Mouse (Mus musculus): ENCODE measurements at regions not wholly inside any gene's neighbourhood (a gene's known extent, or its start where the extent isn't known, plus 50 kb on each side); places are given as distances from the start of the nearest gene placed in this dataset.

DNA sequence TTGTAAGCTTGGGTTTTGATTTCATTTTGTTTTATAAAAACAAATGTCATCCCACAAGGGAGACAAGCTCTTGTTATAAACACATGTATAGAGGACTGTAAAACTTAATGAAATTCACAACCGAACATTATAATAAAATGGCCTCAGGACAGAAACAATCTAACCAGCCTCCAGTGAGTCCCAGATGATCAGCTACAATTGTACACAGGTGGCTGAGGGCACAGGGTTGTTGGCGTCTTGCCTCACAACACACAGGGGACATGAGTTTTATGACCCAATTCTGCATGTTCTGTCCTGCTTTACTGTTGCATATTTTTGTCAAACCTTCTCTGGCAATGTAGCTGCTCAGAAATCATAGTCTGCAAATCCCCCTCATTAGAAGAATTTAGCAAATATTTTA lies 136.0 kb upstream of the Pdzrn3 start:
- 66% methylated on average over 2 of the region's 2 CpGs for WGBS
- H3K4me3 ChIP-seq = no peak overlapping the region
- H3K9ac ChIP-seq = no peak overlapping the region
- H3K27ac ChIP-seq = no peak overlapping the region
- ATAC-seq (replicated peaks) = no peak
- no peaks in the 10 kb centered on the region for H3K36me3 ChIP-seq (replicated peaks)
- no peaks in the 10 kb centered on the region for H3K27me3 ChIP-seq (replicated peaks)
- H3K4me2 ChIP-seq = no peak overlapping the region
- H3K9me3 ChIP-seq = no peaks in the 10 kb centered on the region
- no peaks in the 10 kb centered on the region for H3K4me1 ChIP-seq

DNA sequence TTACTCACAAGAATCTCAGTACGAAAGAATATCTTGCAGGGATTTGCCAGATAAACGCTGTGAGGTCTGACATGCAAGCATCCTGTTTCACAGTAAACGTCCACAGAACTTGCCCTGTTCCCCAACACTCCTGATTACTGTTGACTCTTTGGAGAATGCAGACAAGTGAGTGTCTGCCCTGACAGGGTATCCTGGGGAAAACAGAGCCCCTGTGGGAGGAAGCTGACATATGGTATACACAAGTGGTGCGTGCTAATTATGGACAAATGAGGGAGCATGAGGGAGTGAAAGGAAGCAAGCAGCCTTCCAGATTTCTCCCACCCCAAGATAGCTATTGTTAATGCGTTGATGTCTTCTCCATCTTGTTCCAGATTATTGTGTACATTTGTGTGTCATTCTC lies 124.5 kb upstream of the Pdzrn3 start:
- Histone ChIP-seq H3K27me3 (replicated peaks) (no peaks in the 10 kb centered on the region), H3K9me3 (no peaks in the 10 kb centered on the region), H3K36me3 (replicated peaks) (no peaks in the 10 kb centered on the region), H3K4me1 (no peaks in the 10 kb centered on the region), H3K27ac (no peak overlapping the region), H3K9ac (no peak overlapping the region), H3K4me2 (no peak overlapping the region), H3K4me3 (no peak overlapping the region)
- WGBS = 56% methylated on average over 5 of the region's 5 CpGs
- ATAC-seq (replicated peaks) = no peak

DNA sequence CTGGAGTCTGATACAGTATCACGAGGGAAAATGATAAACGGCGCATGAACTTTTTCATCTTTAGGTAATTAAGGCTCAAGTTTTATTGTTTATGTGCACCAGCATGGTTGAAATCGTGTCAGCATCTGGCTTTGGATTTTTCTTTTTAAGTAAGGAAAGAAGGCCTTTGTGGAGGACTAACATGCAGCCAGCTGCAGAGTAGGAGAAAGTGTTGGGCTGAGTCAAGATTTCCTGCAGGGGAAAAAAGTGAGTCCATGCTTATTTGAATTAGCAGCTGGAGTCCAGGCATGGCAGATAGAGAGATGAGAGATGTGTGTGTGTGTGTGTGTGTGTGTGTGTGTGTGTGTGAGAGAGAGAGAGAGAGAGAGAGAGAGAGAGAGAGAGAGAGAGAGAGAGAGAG lies 124.0 kb upstream of the Pdzrn3 start:
- H3K36me3 ChIP-seq (replicated peaks) = no peaks in the 10 kb centered on the region
- no peaks in the 10 kb centered on the region for H3K27me3 ChIP-seq (replicated peaks)
- no peaks in the 10 kb centered on the region for H3K4me1 ChIP-seq
- H3K4me3 ChIP-seq = no peak overlapping the region
- H3K4me2 ChIP-seq = no peak overlapping the region
- ATAC-seq (replicated peaks) = no peak
- WGBS = 83% methylated on average over 4 of the region's 4 CpGs
- H3K27ac ChIP-seq = no peak overlapping the region
- no peaks in the 10 kb centered on the region for H3K9me3 ChIP-seq
- H3K9ac ChIP-seq = no peak overlapping the region

- H3K9me3 ChIP-seq = no peaks in the 10 kb centered on the region
- H3K9ac ChIP-seq = no peak overlapping the region
- no peak overlapping the region for H3K4me3 ChIP-seq
- H3K36me3 ChIP-seq (replicated peaks) = no peaks in the 10 kb centered on the region
- H3K27me3 ChIP-seq (replicated peaks) = no peaks in the 10 kb centered on the region
- no peaks in the 10 kb centered on the region for H3K4me1 ChIP-seq
- no peak overlapping the region for H3K4me2 ChIP-seq
- no peak overlapping the region for H3K27ac ChIP-seq
- no peak for ATAC-seq (replicated peaks)
Observed at GRCm38 (mm10) chr6:101500202-101500601, 122.5 kb upstream of the Pdzrn3 start.

DNA sequence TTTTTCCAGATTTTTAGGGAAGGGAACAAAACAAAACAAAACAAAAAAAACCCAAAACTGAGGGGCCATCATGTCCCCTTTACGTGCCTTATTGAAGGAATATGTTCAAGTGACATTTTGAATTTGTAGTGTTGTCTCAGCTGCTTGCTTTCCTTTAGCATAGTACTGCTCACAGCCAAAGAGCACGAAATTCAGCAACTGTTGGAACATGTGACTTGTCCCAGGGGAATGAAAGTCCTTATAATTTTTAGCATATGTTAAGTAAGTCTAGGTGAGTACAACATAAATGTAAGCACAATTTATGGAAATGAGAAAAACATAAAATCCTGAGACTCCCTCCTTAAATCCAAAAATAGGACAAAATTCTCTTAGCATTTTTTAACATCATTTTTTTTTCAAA lies 110.8 kb upstream of the Pdzrn3 start:
- H3K4me3 ChIP-seq = no peak overlapping the region
- H3K4me1 ChIP-seq = no peaks in the 10 kb centered on the region
- 59% methylated on average over 2 of the region's 2 CpGs for WGBS
- no peaks in the 10 kb centered on the region for H3K9me3 ChIP-seq
- H3K4me2 ChIP-seq = no peak overlapping the region
- H3K36me3 ChIP-seq (replicated peaks) = no peaks in the 10 kb centered on the region
- H3K27me3 ChIP-seq (replicated peaks) = no peaks in the 10 kb centered on the region
- no peak overlapping the region for H3K27ac ChIP-seq
- no peak overlapping the region for H3K9ac ChIP-seq
- no peak for ATAC-seq (replicated peaks)

DNA sequence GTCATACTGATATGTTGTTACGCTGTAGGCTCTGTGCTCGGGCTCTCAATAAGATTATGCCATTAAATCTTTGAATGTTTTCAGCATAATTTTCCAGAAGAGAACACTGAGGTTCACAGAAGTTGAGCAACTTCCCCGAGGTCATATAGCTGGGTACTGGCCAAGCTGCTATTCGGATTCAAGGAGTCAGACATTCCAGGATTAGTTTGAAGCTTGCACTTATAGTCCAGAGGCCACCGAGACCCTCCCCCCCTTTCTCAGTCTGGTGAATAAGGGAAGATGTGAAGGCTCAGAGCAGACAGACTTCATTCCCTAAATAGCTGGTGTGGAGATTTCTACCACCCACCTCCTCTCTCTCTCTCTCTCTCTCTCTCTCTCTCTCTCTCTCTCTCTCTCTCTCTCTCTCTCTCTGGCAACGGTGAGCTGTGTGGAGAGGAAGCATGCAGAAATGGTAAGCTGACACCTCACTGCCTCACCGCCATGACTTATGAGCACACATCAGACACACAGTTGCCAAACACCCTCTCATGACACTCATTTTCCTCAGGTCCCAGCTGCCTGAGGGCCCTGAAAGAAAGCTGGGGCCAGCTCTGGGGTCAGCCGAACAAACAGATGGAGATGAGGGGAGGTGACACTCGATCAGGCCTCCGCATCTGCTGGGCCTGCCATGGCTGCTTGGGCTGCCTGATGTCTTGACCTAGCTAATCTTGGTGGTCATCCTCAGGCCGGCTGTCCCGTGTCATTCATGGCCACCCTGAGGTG lies 107.0 kb upstream of the Pdzrn3 start:
- no peaks in the 10 kb centered on the region for H3K27me3 ChIP-seq (replicated peaks)
- no peak overlapping the region for H3K27ac ChIP-seq
- WGBS = 75% methylated on average over 12 of the region's 12 CpGs
- H3K36me3 ChIP-seq (replicated peaks) = no peaks in the 10 kb centered on the region
- no peak overlapping the region for H3K9ac ChIP-seq
- no peak for ATAC-seq (replicated peaks)
- 0 out of 2 replicates have a peak, but pooled peaks cover 6% of the 10 kb centered on the region for H3K4me1 ChIP-seq
- H3K9me3 ChIP-seq = no peaks in the 10 kb centered on the region
- no peak overlapping the region for H3K4me2 ChIP-seq
- H3K4me3 ChIP-seq = no peak overlapping the region

DNA sequence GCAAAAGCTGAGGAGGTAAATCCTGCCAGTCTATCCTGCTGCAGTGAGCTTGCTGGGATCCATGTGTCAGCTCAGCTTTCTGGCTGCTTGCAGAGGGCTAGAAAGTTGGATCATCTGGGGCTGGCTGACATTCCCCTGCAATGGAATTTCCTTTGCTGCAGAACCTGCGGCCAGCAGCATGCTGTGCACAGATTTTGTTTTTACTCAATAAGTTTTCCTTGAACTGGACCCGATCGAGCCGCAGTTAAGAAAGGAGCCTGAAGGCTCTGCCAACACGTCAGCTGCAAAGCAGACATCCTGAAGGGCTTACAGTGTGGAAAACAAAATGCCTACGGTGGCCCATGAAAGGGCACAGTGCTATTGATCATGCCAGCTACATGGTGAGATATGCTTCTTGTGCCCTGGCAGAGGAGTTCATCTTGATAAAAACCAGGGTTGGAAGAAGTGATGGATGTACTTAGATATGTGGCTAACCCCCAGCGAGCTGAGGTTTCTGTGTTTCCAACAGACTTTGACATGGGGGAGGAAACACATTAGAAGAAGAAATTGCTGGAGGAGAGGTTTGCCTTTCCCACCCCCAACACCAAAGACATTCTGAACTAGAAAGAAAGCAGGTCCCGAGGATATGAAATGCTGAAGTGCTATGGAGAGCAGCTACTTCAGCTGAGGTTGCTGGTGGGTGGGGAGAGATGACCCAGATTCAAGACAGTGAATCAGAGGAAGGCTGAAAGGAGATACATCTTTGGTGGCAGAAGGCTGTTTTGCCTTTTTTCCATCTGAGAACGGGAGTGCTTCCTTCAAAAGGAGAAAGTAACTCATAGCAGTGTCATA lies 105.2 kb upstream of the Pdzrn3 start:
- no peak overlapping the region for H3K9ac ChIP-seq
- 62% methylated on average over 9 of the region's 9 CpGs for WGBS
- no peak overlapping the region for H3K4me3 ChIP-seq
- H3K36me3 ChIP-seq (replicated peaks) = no peaks in the 10 kb centered on the region
- H3K4me1 ChIP-seq = 0 out of 2 replicates have a peak, but pooled peaks cover 6% of the 10 kb centered on the region
- no peaks in the 10 kb centered on the region for H3K27me3 ChIP-seq (replicated peaks)
- H3K27ac ChIP-seq = no peak overlapping the region
- no peaks in the 10 kb centered on the region for H3K9me3 ChIP-seq
- peak; percentile 30; the same call in 1 of the 2 replicates for ATAC-seq (replicated peaks)
- no peak overlapping the region for H3K4me2 ChIP-seq

GRCm38 (mm10) chr6:101473956-101474355 lies 96.3 kb upstream of the Pdzrn3 start:
- Histone ChIP-seq H3K4me3 (no peak overlapping the region), H3K4me2 (no peak overlapping the region), H3K36me3 (replicated peaks) (no peaks in the 10 kb centered on the region), H3K27me3 (replicated peaks) (no peaks in the 10 kb centered on the region), H3K4me1 (no peaks in the 10 kb centered on the region), H3K9ac (no peak overlapping the region), H3K9me3 (no peaks in the 10 kb centered on the region), H3K27ac (no peak overlapping the region)
- WGBS = 84% methylated on average over 1 of the region's 1 CpGs
- no peak for ATAC-seq (replicated peaks)

GRCm38 (mm10) chr6:101473257-101473925 lies 95.7 kb upstream of the Pdzrn3 start:
- Histone ChIP-seq H3K4me3 (no peak overlapping the region), H3K4me2 (no peak overlapping the region), H3K9me3 (no peaks in the 10 kb centered on the region), H3K27me3 (replicated peaks) (no peaks in the 10 kb centered on the region), H3K4me1 (no peaks in the 10 kb centered on the region), H3K36me3 (replicated peaks) (no peaks in the 10 kb centered on the region), H3K27ac (no peak overlapping the region), H3K9ac (no peak overlapping the region)
- WGBS = 11% methylated on average over 5 of the region's 5 CpGs
- peak; percentile 82 for ATAC-seq (replicated peaks)

GRCm38 (mm10) chr6:101464910-101465309 lies 87.2 kb upstream of the Pdzrn3 start:
- WGBS = 85% methylated on average over 1 of the region's 1 CpGs
- H3K36me3 ChIP-seq (replicated peaks) = no peaks in the 10 kb centered on the region
- no peak overlapping the region for H3K27ac ChIP-seq
- no peaks in the 10 kb centered on the region for H3K27me3 ChIP-seq (replicated peaks)
- H3K9me3 ChIP-seq = no peaks in the 10 kb centered on the region
- H3K9ac ChIP-seq = no peak overlapping the region
- H3K4me2 ChIP-seq = no peak overlapping the region
- ATAC-seq (replicated peaks) = no peak
- H3K4me1 ChIP-seq = no peaks in the 10 kb centered on the region
- no peak overlapping the region for H3K4me3 ChIP-seq

DNA sequence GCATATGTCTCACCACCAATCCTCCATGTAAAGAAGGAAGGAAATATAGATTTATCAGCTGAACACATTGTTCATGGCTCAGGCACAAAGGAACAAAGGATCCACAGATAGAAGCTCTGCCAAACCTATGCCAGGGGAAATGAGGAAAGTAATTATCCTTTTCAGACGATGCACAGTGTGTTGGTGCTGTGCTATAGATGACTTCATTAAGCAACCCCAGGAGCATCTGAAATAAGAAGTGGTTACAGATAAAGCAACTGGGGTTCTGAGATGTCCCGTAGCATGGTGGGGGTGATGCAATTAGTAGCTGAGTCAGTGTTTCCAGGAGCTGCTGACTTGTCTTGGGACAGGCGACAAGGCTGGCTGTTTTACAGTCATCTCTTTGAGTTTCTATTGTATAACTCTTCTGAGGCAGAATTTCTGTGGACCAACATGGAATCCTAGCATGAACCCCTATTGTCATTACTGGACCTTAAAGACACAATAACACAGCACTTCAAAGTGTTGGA lies 86.2 kb upstream of the Pdzrn3 start:
- H3K36me3 ChIP-seq (replicated peaks) = no peaks in the 10 kb centered on the region
- no peaks in the 10 kb centered on the region for H3K27me3 ChIP-seq (replicated peaks)
- no peaks in the 10 kb centered on the region for H3K9me3 ChIP-seq
- WGBS = 57% methylated on average over 3 of the region's 3 CpGs
- no peaks in the 10 kb centered on the region for H3K4me1 ChIP-seq
- H3K27ac ChIP-seq = no peak overlapping the region
- H3K4me3 ChIP-seq = no peak overlapping the region
- no peak for ATAC-seq (replicated peaks)
- no peak overlapping the region for H3K4me2 ChIP-seq
- H3K9ac ChIP-seq = no peak overlapping the region

- ATAC-seq (replicated peaks) = no peak
- H3K4me3 ChIP-seq = no peak overlapping the region
- no peak overlapping the region for H3K4me2 ChIP-seq
- no peaks in the 10 kb centered on the region for H3K27me3 ChIP-seq (replicated peaks)
- no peaks in the 10 kb centered on the region for H3K4me1 ChIP-seq
- no peaks in the 10 kb centered on the region for H3K36me3 ChIP-seq (replicated peaks)
- H3K9ac ChIP-seq = no peak overlapping the region
- no peaks in the 10 kb centered on the region for H3K9me3 ChIP-seq
- 88% methylated on average over 5 of the region's 5 CpGs for WGBS
- no peak overlapping the region for H3K27ac ChIP-seq
Observed at GRCm38 (mm10) chr6:101446720-101447119, 69.0 kb upstream of the Pdzrn3 start.
